21 mouse cellular contexts compared by ENCODE assay signal in genomic region chr11:109233627-109234026, GRCm38 (mm10).
DNase-seq lines count a peak whose midpoint lies in the region; ATAC-seq and TF ChIP-seq lines count a peak whose summit lies in the region.
"Had no signal": no experiment of that assay in that cellular context is flagged by ENCODE, and none has a peak within 500 bp of the region (broad histone marks: within the 10 kb centered on the region; RNA-seq: fewer than 3 reads in every experiment).

No protein-coding gene starts in this region.

- H3K27me3 ChIP-seq in liver, embryonic 13.5 days: no peaks in the 10 kb centered on the region
- H3K27me3 ChIP-seq in liver, embryonic 11.5 days (replicated peaks; ENCODE audit: control insufficient read depth, insufficient read depth, low read length): no peaks in the 10 kb centered on the region
- no peaks in the 10 kb centered on the region for H3K27me3 ChIP-seq in MEL (ENCODE audit: control insufficient read depth in 1 of 2, insufficient read depth in 2 of 2, low read length in 2 of 2)
- H3K27me3 ChIP-seq: embryonic facial prominence, embryonic 15.5 days had no signal

- ATAC-seq in liver, embryonic 13.5 days (ENCODE audit: low read depth): peak; percentile 55; the same call in 1 of the 2 replicates
- ATAC-seq in liver, embryonic 11.5 days (replicated peaks; ENCODE audit: low FRiP score): no peak
- ATAC-seq: forebrain, embryonic 14.5 days had no signal

- no peak for TF ChIP-seq RAD21 in MEL (IDR thresholded peaks at IDR 0.05; ENCODE audit: low read depth, low read length)

- TF ChIP-seq POLR2A in MEL (IDR thresholded peaks at IDR 0.05; ENCODE audit: control insufficient read depth in 1 of 2, insufficient read depth in 1 of 2, low read depth in 1 of 2, low read length in 2 of 2, poor library complexity in 1 of 2): no peak

- H3K9ac ChIP-seq in liver, embryonic 13.5 days: no peak overlapping the region
- H3K9ac ChIP-seq in liver, embryonic 11.5 days (ENCODE audit: low read depth, low read length): no peak overlapping the region
- H3K9ac ChIP-seq in MEL (ENCODE audit: control insufficient read depth, low read depth, low read length, poor library complexity, severe bottlenecking): no peak overlapping the region
- H3K9ac ChIP-seq: embryonic facial prominence, embryonic 15.5 days; heart, embryonic 12.5 days; hindbrain, embryonic 14.5 days had no signal

- TF ChIP-seq CTCF in MEL (IDR thresholded peaks at IDR 0.05 in 2 of 3, conservative IDR thresholded peaks at IDR 0.05 in 1 of 3; ENCODE audit: control insufficient read depth in 1 of 3, insufficient read depth in 1 of 3, low read depth in 2 of 3, low read length in 3 of 3, poor library complexity in 1 of 3, severe bottlenecking in 1 of 3): no peak

- no peak overlapping the region for H3K27ac ChIP-seq in liver, embryonic 13.5 days
- H3K27ac ChIP-seq in liver, embryonic 11.5 days (ENCODE audit: low read depth, low read length): no peak overlapping the region
- no peak overlapping the region for H3K27ac ChIP-seq in MEL (ENCODE audit: control insufficient read depth, low read depth, low read length)
- H3K27ac ChIP-seq: embryonic facial prominence, embryonic 15.5 days; forebrain, embryonic 10.5 days; gastrocnemius, adult 2 months; hindbrain, embryonic 10.5 days; hindbrain, embryonic 14.5 days had no signal

- no peaks in the 10 kb centered on the region for H3K36me3 ChIP-seq in liver, embryonic 13.5 days
- no peaks in the 10 kb centered on the region for H3K36me3 ChIP-seq in liver, embryonic 11.5 days (ENCODE audit: control insufficient read depth, insufficient read depth, low read length)
- no peaks in the 10 kb centered on the region for H3K36me3 ChIP-seq in MEL (ENCODE audit: control insufficient read depth in 1 of 2, insufficient read depth in 2 of 2, low read length in 2 of 2)
- H3K36me3 ChIP-seq: embryonic facial prominence, embryonic 15.5 days; forebrain, embryonic 10.5 days; G1E; heart, embryonic 12.5 days; hindbrain, embryonic 10.5 days had no signal

- WGBS in liver, embryonic 13.5 days (ENCODE audit: insufficient replicate concordance): 35% methylated on average over 3 of the region's 3 CpGs
- 55% methylated on average over 3 of the region's 3 CpGs for WGBS in liver, embryonic 11.5 days

- peak; percentile 11 for DNase-seq in liver, embryonic 13.5 days
- DNase-seq in liver, embryonic 11.5 days (ENCODE audit: low spot score): no peak
- DNase-seq in MEL (ENCODE audit: low read depth, low spot score): peak; percentile 10
- peak; percentile 7 for DNase-seq in c-Kit-positive CD71-positive TER-119-positive erythroid progenitor cells, embryonic 14.5 days (ENCODE audit: low spot score)
- no peak for DNase-seq in kidney, adult 9 months
- no peak for DNase-seq in adrenal gland, adult 18-20 months (ENCODE audit: low spot score in 2 of 2)
- no peak for DNase-seq in adrenal gland, postnatal 10 days
- DNase-seq: adrenal gland, adult 8-10 months; cerebellum, adult 18-20 months; cerebellum, adult 9-11 months; embryo, embryonic 11 days; gastrocnemius, adult 2 months; gastrocnemius, postnatal 25 days had no signal

- TF ChIP-seq EP300 in MEL (IDR thresholded peaks at IDR 0.05; ENCODE audit: low read depth in 1 of 2, low read length in 2 of 2): no peak

- H3K4me3 ChIP-seq in liver, embryonic 13.5 days (replicated peaks): no peak overlapping the region
- no peak overlapping the region for H3K4me3 ChIP-seq in liver, embryonic 11.5 days (ENCODE audit: low read depth, low read length)
- no peak overlapping the region for H3K4me3 ChIP-seq in MEL (ENCODE audit: control insufficient read depth in 1 of 2, insufficient read depth in 1 of 2, low read depth in 2 of 2, low read length in 2 of 2)
- H3K4me3 ChIP-seq: embryonic facial prominence, embryonic 15.5 days; erythroblast, embryonic 14.5 days; forebrain, embryonic 10.5 days; gastrocnemius, adult 2 months; heart, embryonic 12.5 days; hindbrain, embryonic 10.5 days had no signal

- no peak overlapping the region for H3K4me2 ChIP-seq in liver, embryonic 13.5 days
- no peak overlapping the region for H3K4me2 ChIP-seq in liver, embryonic 11.5 days
- H3K4me2 ChIP-seq: embryonic facial prominence, embryonic 15.5 days; heart, embryonic 12.5 days; hindbrain, embryonic 14.5 days had no signal

- no peaks in the 10 kb centered on the region for H3K9me3 ChIP-seq in liver, embryonic 13.5 days (replicated peaks)
- H3K9me3 ChIP-seq in liver, embryonic 11.5 days (ENCODE audit: control insufficient read depth, low read length): no peaks in the 10 kb centered on the region
- H3K9me3 ChIP-seq in MEL (replicated peaks; ENCODE audit: insufficient read depth, low read length): no peaks in the 10 kb centered on the region
- H3K9me3 ChIP-seq: embryonic facial prominence, embryonic 15.5 days; forebrain, embryonic 10.5 days; heart, embryonic 12.5 days; hindbrain, embryonic 10.5 days had no signal

- no peaks in the 10 kb centered on the region for H3K4me1 ChIP-seq in liver, embryonic 13.5 days (replicated peaks)
- no peaks in the 10 kb centered on the region for H3K4me1 ChIP-seq in liver, embryonic 11.5 days (replicated peaks; ENCODE audit: control insufficient read depth, insufficient read depth, low read length)
- H3K4me1 ChIP-seq in MEL (ENCODE audit: control insufficient read depth in 1 of 2, insufficient read depth in 2 of 2, low read length in 2 of 2): no peaks in the 10 kb centered on the region
- H3K4me1 ChIP-seq: heart, embryonic 12.5 days; hindbrain, embryonic 10.5 days had no signal

- H3K79me2 ChIP-seq in MEL (ENCODE audit: control insufficient read depth, insufficient read depth, low read length, poor library complexity): no peaks in the 10 kb centered on the region

TF ChIP-seq in MEL, 35 proteins besides CTCF, POLR2A, EP300 and RAD21:
- TF ChIP-seq MYB (IDR thresholded peaks at IDR 0.05; ENCODE audit: low read depth, low read length): no peak
- no peak for TF ChIP-seq E2F4 (IDR thresholded peaks at IDR 0.05; ENCODE audit: borderline replicate concordance, low read depth, low read length)
- TF ChIP-seq RCOR1 (IDR thresholded peaks at IDR 0.05; ENCODE audit: low read depth, low read length): no peak
- no peak for TF ChIP-seq MAFK (IDR thresholded peaks at IDR 0.05; ENCODE audit: borderline replicate concordance, low read depth, low read length)
- no peak for TF ChIP-seq ETS1 (IDR thresholded peaks at IDR 0.05; ENCODE audit: low read depth, low read length)
- no peak for TF ChIP-seq POLR2AphosphoS2 (IDR thresholded peaks at IDR 0.05; ENCODE audit: low read length)
- TF ChIP-seq USF2 (IDR thresholded peaks at IDR 0.05; ENCODE audit: borderline replicate concordance in 1 of 2, insufficient read depth in 1 of 2, low read depth in 1 of 2, low read length in 2 of 2): no peak
- no peak for TF ChIP-seq NRF1 (IDR thresholded peaks at IDR 0.05; ENCODE audit: insufficient read depth, low read depth, low read length, poor library complexity, severe bottlenecking)
- TF ChIP-seq CHD1 (IDR thresholded peaks at IDR 0.05; ENCODE audit: low read depth, low read length): no peak
- no peak for TF ChIP-seq USF1 (IDR thresholded peaks at IDR 0.05; ENCODE audit: low read depth, low read length)
- TF ChIP-seq ELF1 (IDR thresholded peaks at IDR 0.05; ENCODE audit: low read depth, low read length): no peak

Comparison
In these comparisons a context has a peak if more than half of its experiments do, and no peak if none do; other contexts are left out.
1. DNase-seq: peak in liver, embryonic 13.5 days (single experiment), MEL (single experiment) and c-Kit-positive CD71-positive TER-119-positive erythroid progenitor cells, embryonic 14.5 days (single experiment); none in liver, embryonic 11.5 days (single experiment), kidney, adult 9 months (single experiment), adrenal gland, adult 18-20 months (0 of 2) and adrenal gland, postnatal 10 days (single experiment).